Mouse (Mus musculus) thymus, adult 2 months (tissue): ENCODE data around the gene Rmdn3.

Experiments used
- CTCF ChIP-seq: fragments of 200-500 bp; IDR thresholded peaks from 2 replicates; pipeline ENCODE4 v1.5.1; 2012; ENCODE audit warnings: mild to moderate bottlenecking, control low read depth, low read length, moderate library complexity, borderline replicate concordance; ENCODE audit not compliant: control insufficient read depth, poor library complexity, insufficient read depth; ENCODE audit errors: extremely low read depth
- POLR2A ChIP-seq: fragments of 200-500 bp; IDR thresholded peaks from 2 replicates; pipeline ENCODE4 v1.6.1; 2012; ENCODE audit warnings: mild to moderate bottlenecking, low read length, control low read depth, moderate library complexity; ENCODE audit not compliant: control insufficient read depth, poor library complexity, insufficient read depth; ENCODE audit errors: extremely low read depth

DNA sequence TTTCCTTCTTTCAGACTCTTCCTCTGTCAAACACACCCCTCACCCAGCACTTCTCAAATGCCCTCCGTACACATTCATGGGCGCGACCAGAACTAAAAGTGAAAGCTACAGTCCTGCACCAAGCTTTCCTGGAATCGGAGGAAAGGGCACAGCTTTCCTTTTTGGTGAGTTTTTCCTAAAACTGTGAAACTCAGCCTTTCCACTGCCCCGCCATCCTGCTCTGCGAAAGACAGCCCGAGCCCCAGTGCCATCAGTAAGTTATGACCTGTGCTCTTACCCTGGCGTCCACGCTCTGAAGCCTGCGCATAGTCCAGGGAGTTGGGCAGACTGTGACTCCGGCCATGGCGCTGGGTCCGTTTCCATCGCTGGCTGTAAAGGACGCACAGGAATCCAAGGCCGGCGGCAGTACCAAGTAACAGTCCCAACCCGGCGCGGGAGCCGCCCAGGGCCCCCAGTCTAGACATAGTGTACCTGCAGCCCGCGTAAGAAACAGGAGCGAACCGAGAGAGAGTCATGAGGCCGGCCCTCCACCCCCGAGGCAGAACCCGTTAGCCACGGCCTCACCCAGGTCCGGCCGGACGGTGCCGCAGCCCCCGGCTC, 653 bp downstream of the Rmdn3 start:
- TF ChIP-seq POLR2A: no peak
- no peak for TF ChIP-seq CTCF
